Mouse (Mus musculus) MEL (cell line): ENCODE measurements around the gene AI837181. TPM values are rescaled to one million over a fixed set of nuclear protein-coding genes. Genes with fewer than 3 reads are reported as not detected.

Source experiments
- DNase-seq: peaks from one replicate; pipeline ENCODE4 v3.0.0; 2011; ENCODE audit warnings: low read depth, low spot score
- H3K27ac ChIP-seq: 2 replicates; pipeline ENCODE4 v1.5.1; 2012; ENCODE audit warnings: low read depth, mild to moderate bottlenecking, control low read depth, low read length, moderate library complexity; ENCODE audit not compliant: control insufficient read depth
- H3K27me3 ChIP-seq, 2 experiments: fragments of 150-350 bp in 1 of 2; sonication (generic) in 1 of 2; 2 replicates each; pipeline ENCODE4 v1.6.1; 2012; ENCODE audit warnings: low read length in 2 of 2, mild to moderate bottlenecking in 2 of 2, improper control_type of control experiment in 1 of 2, moderate library complexity in 1 of 2; ENCODE audit not compliant: insufficient read depth in 2 of 2, control insufficient read depth in 1 of 2
- H3K36me3 ChIP-seq, 2 experiments: 2 replicates each; pipeline ENCODE4 v1.6.1; 2012 to 2014; ENCODE audit warnings: low read length in 2 of 2, improper control_type of control experiment in 1 of 2, inconsistent platforms in 1 of 2, mild to moderate bottlenecking in 1 of 2; ENCODE audit not compliant: insufficient read depth in 2 of 2, control insufficient read depth in 1 of 2
- H3K4me1 ChIP-seq, 2 experiments: fragments of 150-350 bp in 1 of 2; sonication (generic) in 1 of 2; 2 replicates each; pipeline ENCODE4 v1.6.1; 2012; ENCODE audit warnings: low read length in 2 of 2, improper control_type of control experiment in 1 of 2, mild to moderate bottlenecking in 1 of 2; ENCODE audit not compliant: insufficient read depth in 2 of 2, control insufficient read depth in 1 of 2
- H3K4me3 ChIP-seq, 2 experiments: fragments of 150-350 bp in 1 of 2; sonication (generic) in 1 of 2; 2 replicates each; pipeline ENCODE4 v1.5.1; 2012; ENCODE audit warnings: low read depth in 2 of 2, low read length in 2 of 2, mild to moderate bottlenecking in 2 of 2, moderate library complexity in 2 of 2, control low read depth in 1 of 2, improper control_type of control experiment in 1 of 2; ENCODE audit not compliant: control insufficient read depth in 1 of 2, insufficient read depth in 1 of 2
- H3K79me2 ChIP-seq: 2 replicates; pipeline ENCODE4 v1.6.1; 2012; ENCODE audit warnings: mild to moderate bottlenecking, low read length, moderate library complexity; ENCODE audit not compliant: control insufficient read depth, poor library complexity, insufficient read depth
- H3K9ac ChIP-seq: 2 replicates; pipeline ENCODE4 v1.6.1; 2012; ENCODE audit warnings: low read depth, mild to moderate bottlenecking, control low read depth, low read length, moderate library complexity; ENCODE audit not compliant: control insufficient read depth, poor library complexity, severe bottlenecking
- H3K9me3 ChIP-seq: fragments of 150-350 bp; sonication (generic); replicated peaks from 2 replicates; pipeline ENCODE4 v1.6.1; 2012; ENCODE audit warnings: mild to moderate bottlenecking, low read length, improper control_type of control experiment, moderate library complexity; ENCODE audit not compliant: insufficient read depth
- CHD1 ChIP-seq: IDR thresholded peaks from 2 replicates; pipeline ENCODE4 v1.6.1; 2012; ENCODE audit warnings: low read depth, mild to moderate bottlenecking, inconsistent platforms, low read length, improper control_type of control experiment
- CHD2 ChIP-seq: IDR thresholded peaks from 2 replicates; pipeline ENCODE4 v1.6.1; 2011; ENCODE audit warnings: low read length, improper control_type of control experiment
- CTCF ChIP-seq, 3 experiments: IDR thresholded peaks in 2 of 3; conservative IDR thresholded peaks in 1 of 3; 2 replicates each; pipeline ENCODE4 v1.5.1; 2011 to 2012; ENCODE audit warnings: low read length in 3 of 3, low read depth in 2 of 3, mild to moderate bottlenecking in 2 of 3, improper control_type of control experiment in 1 of 3, inconsistent platforms in 1 of 3, mixed read lengths in 1 of 3, moderate library complexity in 1 of 3; ENCODE audit not compliant: control insufficient read depth in 1 of 3, insufficient read depth in 1 of 3, poor library complexity in 1 of 3, severe bottlenecking in 1 of 3
- EP300 ChIP-seq, 2 experiments: IDR thresholded peaks; 2 replicates each; pipeline ENCODE4 v1.6.1; 2011; ENCODE audit warnings: improper control_type of control experiment in 2 of 2, low read length in 2 of 2, low read depth in 1 of 2, mild to moderate bottlenecking in 1 of 2
- ETS1 ChIP-seq: IDR thresholded peaks from 2 replicates; pipeline ENCODE4 v1.6.1; 2012; ENCODE audit warnings: low read depth, mild to moderate bottlenecking, inconsistent platforms, low read length, improper control_type of control experiment, moderate library complexity
- JUND ChIP-seq: IDR thresholded peaks from 2 replicates; pipeline ENCODE4 v1.6.1; 2011; ENCODE audit warnings: low read depth, mild to moderate bottlenecking, improper control_type of control experiment, low read length
- KAT2A ChIP-seq: conservative IDR thresholded peaks from 2 replicates; pipeline ENCODE4 v1.6.1; 2012; ENCODE audit warnings: low read depth, low read length, improper control_type of control experiment, inconsistent platforms
- MAX ChIP-seq: IDR thresholded peaks from 2 replicates; pipeline ENCODE4 v1.6.1; 2011; ENCODE audit warnings: low read length, improper control_type of control experiment
- MAZ ChIP-seq: IDR thresholded peaks from 2 replicates; pipeline ENCODE4 v1.6.1; 2012; ENCODE audit warnings: low read depth, mild to moderate bottlenecking, inconsistent platforms, low read length, improper control_type of control experiment
- MYC ChIP-seq: IDR thresholded peaks from 2 replicates; pipeline ENCODE4 v1.6.1; 2011; ENCODE audit warnings: low read depth, mild to moderate bottlenecking, low read length, improper control_type of control experiment, moderate library complexity
- NELFE ChIP-seq: IDR thresholded peaks from 2 replicates; pipeline ENCODE4 v1.6.1; 2011; ENCODE audit warnings: low read depth, low read length, improper control_type of control experiment
- NRF1 ChIP-seq: IDR thresholded peaks from 2 replicates; pipeline ENCODE4 v1.6.1; 2014; ENCODE audit warnings: low read depth, mild to moderate bottlenecking, inconsistent platforms, low read length, improper control_type of control experiment, moderate library complexity; ENCODE audit not compliant: poor library complexity, insufficient read depth, severe bottlenecking
- POLR2AphosphoS5 ChIP-seq: IDR thresholded peaks from 2 replicates; pipeline ENCODE4 v1.6.1; 2012; ENCODE audit warnings: low read depth, borderline replicate concordance, mild to moderate bottlenecking, inconsistent platforms, low read length, moderate library complexity, mixed read lengths
- RCOR1 ChIP-seq: IDR thresholded peaks from 2 replicates; pipeline ENCODE4 v1.6.1; 2012; ENCODE audit warnings: low read depth, mild to moderate bottlenecking, inconsistent platforms, low read length, improper control_type of control experiment
- SIN3A ChIP-seq: IDR thresholded peaks from 2 replicates; pipeline ENCODE4 v1.6.1; 2012; ENCODE audit warnings: low read length, improper control_type of control experiment, inconsistent platforms
- SMC3 ChIP-seq: IDR thresholded peaks from 2 replicates; pipeline ENCODE4 v1.6.1; 2011; ENCODE audit warnings: low read depth, low read length, improper control_type of control experiment
- TBP ChIP-seq: IDR thresholded peaks from 2 replicates; pipeline ENCODE4 v1.8.0; 2011; ENCODE audit warnings: low read depth, low read length, improper control_type of control experiment
- TCF12 ChIP-seq: IDR thresholded peaks from 2 replicates; pipeline ENCODE4 v1.6.1; 2014; ENCODE audit warnings: low read depth, mild to moderate bottlenecking, inconsistent platforms, low read length, improper control_type of control experiment, moderate library complexity
- UBTF ChIP-seq: IDR thresholded peaks from 2 replicates; pipeline ENCODE4 v1.6.1; 2012; ENCODE audit warnings: low read depth, mild to moderate bottlenecking, inconsistent platforms, low read length, improper control_type of control experiment, moderate library complexity, borderline replicate concordance; ENCODE audit not compliant: insufficient read depth
- USF1 ChIP-seq: IDR thresholded peaks from 2 replicates; pipeline ENCODE4 v1.6.1; 2014; ENCODE audit warnings: low read depth, mild to moderate bottlenecking, inconsistent platforms, low read length, improper control_type of control experiment, moderate library complexity
- USF2 ChIP-seq, 2 experiments: IDR thresholded peaks; 2 replicates each; pipeline ENCODE4 v1.6.1; 2011 to 2012; ENCODE audit warnings: improper control_type of control experiment in 2 of 2, low read length in 2 of 2, borderline replicate concordance in 1 of 2, inconsistent platforms in 1 of 2, low read depth in 1 of 2, mild to moderate bottlenecking in 1 of 2; ENCODE audit not compliant: insufficient read depth in 1 of 2
- ZC3H11A ChIP-seq: IDR thresholded peaks from 2 replicates; pipeline ENCODE4 v1.6.1; 2012; ENCODE audit warnings: low read depth, mild to moderate bottlenecking, inconsistent platforms, low read length, improper control_type of control experiment
- ZKSCAN1 ChIP-seq: IDR thresholded peaks from 2 replicates; pipeline ENCODE4 v1.6.1; 2012; ENCODE audit warnings: low read depth, mild to moderate bottlenecking, inconsistent platforms, low read length, improper control_type of control experiment, moderate library complexity
- ZMIZ1 ChIP-seq: IDR thresholded peaks from 2 replicates; pipeline ENCODE4 v1.6.1; 2012; ENCODE audit warnings: low read depth, mild to moderate bottlenecking, inconsistent platforms, low read length, improper control_type of control experiment, moderate library complexity
- ZNF384 ChIP-seq: IDR thresholded peaks from 2 replicates; pipeline ENCODE4 v1.6.1; 2012; ENCODE audit warnings: low read depth, mild to moderate bottlenecking, inconsistent platforms, low read length, improper control_type of control experiment
- polyA plus RNA-seq, 2 experiments: library from polyadenylated mRNA; stranded (reverse) in 1 of 2; unstranded in 1 of 2; fragments of >175 nt in 1 of 2; fragments of >200 nt in 1 of 2; gene quantifications; 2 replicates each; pipeline versions ENCODE4 v1.2.1 to v1.2.4; 2012; ENCODE audit warnings: low replicate concordance in 2 of 2, low read depth in 1 of 2; ENCODE audit not compliant: insufficient read length in 2 of 2, insufficient read depth in 1 of 2, missing spikeins in 1 of 2
- total RNA-seq: library from RNA; depleted of rRNA; stranded (reverse); fragments of 300-350 nt; gene quantifications from 2 replicates; pipeline ENCODE4 v1.2.3, GENCODE M21; 2012

AI837181 gene
- total and polyA plus RNA-seq, 3 experiments: 8.9 to 41.3 TPM; not detected in 1

DNA sequence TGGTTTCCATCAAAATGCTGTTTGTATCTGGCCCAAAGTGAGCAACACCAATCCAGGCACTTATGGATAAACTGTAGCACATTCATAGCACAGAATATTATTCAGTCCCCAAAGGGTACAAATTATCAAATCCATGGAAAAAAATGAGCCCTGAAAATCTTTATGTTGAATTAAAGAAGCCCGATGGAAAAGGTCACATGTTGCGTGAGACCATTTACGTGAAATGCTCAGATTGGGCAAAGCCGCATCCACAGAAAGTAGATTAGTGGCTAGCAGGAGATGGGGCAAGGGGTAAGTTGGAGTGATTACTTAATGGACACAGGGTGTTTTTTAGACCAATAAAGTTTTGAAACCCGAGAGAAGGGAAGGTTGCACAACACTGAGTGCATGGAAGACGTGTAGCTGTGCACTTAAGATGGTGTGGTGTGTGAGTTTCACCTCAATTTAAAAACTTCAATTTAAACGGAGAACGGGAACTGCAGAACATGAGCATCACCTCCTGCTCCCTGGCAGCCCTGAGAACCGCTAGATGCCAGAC, 19.5 kb downstream of the AI837181 start:
- Histone ChIP-seq H3K4me1 (peaks cover 0 to 16% of the 10 kb centered on the region in 2 experiments; a peak in 3 of 4 replicates), H3K9me3 (no peaks in the 10 kb centered on the region), H3K27me3 (peaks cover 0 to 3% of the 10 kb centered on the region in 2 experiments; a peak in 1 of 4 replicates), H3K9ac (no peak overlapping the region), H3K27ac (no peak overlapping the region), H3K4me3 (no peak overlapping the region), H3K36me3 (no peaks in the 10 kb centered on the region; a peak in 1 of 4 replicates), H3K79me2 (peaks cover 6% of the 10 kb centered on the region; the same call in 1 of the 2 replicates)
- TF ChIP-seq ZC3H11A (no peak), USF2 (IDR thresholded peaks at IDR 0.05; ENCODE audit: borderline replicate concordance in 1 of 2, insufficient read depth in 1 of 2, low read depth in 1 of 2, low read length in 2 of 2) (no peak), EP300 (IDR thresholded peaks at IDR 0.05; ENCODE audit: low read depth in 1 of 2, low read length in 2 of 2) (no peak), MAX (no peak), SIN3A (no peak), MYC (no peak), ZKSCAN1 (no peak), KAT2A (no peak), TBP (no peak), ETS1 (no peak), CHD1 (no peak), ZMIZ1 (no peak), RCOR1 (no peak), CHD2 (no peak), TCF12 (no peak), SMC3 (no peak)
- no peak for DNase-seq

DNA sequence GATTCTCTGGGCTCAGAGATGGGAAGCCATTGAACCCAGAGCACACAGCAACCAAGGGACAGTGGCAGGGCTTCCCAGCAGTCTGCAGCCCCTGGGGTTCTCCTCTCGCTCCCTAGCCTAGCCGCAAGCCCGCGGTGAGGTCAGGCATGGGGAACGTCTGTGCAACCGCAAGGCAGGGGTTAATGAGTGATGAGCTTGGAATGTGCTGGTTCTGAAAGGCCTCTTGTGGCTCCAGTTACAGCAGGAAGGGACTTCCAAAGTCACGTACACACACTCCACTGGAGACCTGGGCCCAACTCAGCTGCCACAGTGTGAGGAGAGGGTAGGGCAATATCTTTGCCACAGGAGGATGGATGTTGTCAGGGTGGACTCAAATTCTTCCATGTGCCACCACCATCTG, 20.0 kb downstream of the AI837181 start:
- no peaks in the 10 kb centered on the region for H3K9me3 ChIP-seq
- peaks cover 6% of the 10 kb centered on the region; the same call in 1 of the 2 replicates for H3K79me2 ChIP-seq
- DNase-seq: no peak
- peaks cover 0 to 20% of the 10 kb centered on the region in 2 experiments; a peak in 3 of 4 replicates for H3K4me1 ChIP-seq
- no peak overlapping the region for H3K4me3 ChIP-seq
- H3K36me3 ChIP-seq: peaks cover 0 to 3% of the 10 kb centered on the region in 2 experiments; a peak in 2 of 4 replicates
- TF ChIP-seq ETS1 (no peak), NELFE (no peak), MYC (no peak), UBTF (no peak), NRF1 (no peak), CTCF (IDR thresholded peaks at IDR 0.05 in 2 of 3, conservative IDR thresholded peaks at IDR 0.05 in 1 of 3; ENCODE audit: control insufficient read depth in 1 of 3, insufficient read depth in 1 of 3, low read depth in 2 of 3, low read length in 3 of 3, poor library complexity in 1 of 3, severe bottlenecking in 1 of 3) (no peak), TCF12 (no peak), USF1 (no peak), ZNF384 (no peak), ZC3H11A (no peak), POLR2AphosphoS5 (no peak), KAT2A (no peak), JUND (no peak), MAZ (no peak), SMC3 (no peak)
- no peak overlapping the region for H3K27ac ChIP-seq
- H3K27me3 ChIP-seq: peaks cover 0 to 3% of the 10 kb centered on the region in 2 experiments; a peak in 1 of 4 replicates
- no peak overlapping the region for H3K9ac ChIP-seq
